Mouse (Mus musculus): ENCODE measurements around the gene Fam114a1. TPM values are rescaled to one million over a fixed set of nuclear protein-coding genes. Genes with fewer than 3 reads are reported as not detected.

Fam114a1 gene
- polyA plus RNA-seq, 1 experiment from 2014 or later, result 12.9 TPM

GRCm38 (mm10) chr5:64995408-64995807 is 25.5 kb downstream of the Fam114a1 start:
- Histone ChIP-seq H3K9ac (ENCODE audit: low read depth, low read length) (no peak overlapping the region), H3K4me3 (ENCODE audit: low read depth, low read length) (no peak overlapping the region), H3K27ac (ENCODE audit: low read length) (no peak overlapping the region), H3K27me3 (ENCODE audit: control insufficient read depth, insufficient read depth, low read depth, low read length) (no peaks in the 10 kb centered on the region), H3K4me1 (ENCODE audit: control insufficient read depth, low read depth, low read length) (no peaks in the 10 kb centered on the region), H3K36me3 (ENCODE audit: control insufficient read depth, insufficient read depth) (no peaks in the 10 kb centered on the region), H3K4me2 (ENCODE audit: low read depth, low read length) (no peak overlapping the region), H3K9me3 (replicated peaks; ENCODE audit: control insufficient read depth, low read length) (no peaks in the 10 kb centered on the region)
- 74% methylated on average over 2 of the region's 2 CpGs for WGBS (ENCODE audit: insufficient replicate concordance)
- ATAC-seq (ENCODE audit: low read depth), result no peak

DNA sequence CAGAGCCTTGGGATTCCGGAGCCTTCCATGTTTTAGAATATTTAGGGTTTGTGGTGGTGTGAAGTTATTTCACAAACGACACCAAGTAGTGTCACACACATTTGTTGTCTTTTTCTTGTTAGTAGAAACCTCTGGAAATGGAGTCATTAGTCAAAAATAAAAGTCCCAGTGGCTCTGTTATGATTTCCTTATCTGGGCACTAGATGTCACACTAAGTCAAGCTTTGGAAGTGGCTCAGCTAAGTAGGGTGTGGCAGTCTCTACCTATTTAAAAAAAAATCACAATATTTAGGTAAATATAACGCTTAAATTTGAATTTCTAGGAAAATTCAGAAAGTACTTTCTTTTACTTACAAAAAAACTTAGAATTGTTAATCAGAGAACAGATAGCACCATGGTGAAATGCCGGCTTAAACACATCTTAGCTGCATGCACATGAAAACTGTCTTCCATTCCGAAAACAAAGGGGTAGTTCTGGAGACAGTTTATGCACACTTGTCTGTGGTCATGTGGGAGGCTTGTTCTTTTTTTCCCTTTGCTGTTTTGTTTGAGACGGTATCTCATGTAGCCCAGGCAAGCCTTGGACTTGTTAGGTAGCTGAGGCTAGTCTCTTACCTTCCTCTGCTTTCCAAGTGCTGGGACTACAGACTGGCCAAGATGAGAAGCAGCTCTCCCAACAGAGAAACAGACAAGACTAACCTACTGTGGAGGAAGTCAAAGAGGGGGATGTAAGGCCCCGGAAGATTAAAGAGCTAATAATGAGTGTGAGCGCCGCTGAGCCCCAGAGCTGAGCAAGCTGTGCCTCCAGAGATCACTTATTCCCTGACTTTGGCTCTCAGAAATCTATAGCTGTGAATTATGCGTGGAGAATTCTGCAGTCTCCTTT is 33.3 kb downstream of the Fam114a1 start:
- no peaks in the 10 kb centered on the region for H3K9me3 ChIP-seq (replicated peaks; ENCODE audit: control insufficient read depth, low read length)
- no peaks in the 10 kb centered on the region for H3K4me1 ChIP-seq (ENCODE audit: control insufficient read depth, low read depth, low read length)
- no peak overlapping the region for H3K4me3 ChIP-seq (ENCODE audit: low read depth, low read length)
- H3K27me3 ChIP-seq (ENCODE audit: control insufficient read depth, insufficient read depth, low read depth, low read length), result no peaks in the 10 kb centered on the region
- 59% methylated on average over 10 of the region's 10 CpGs for WGBS (ENCODE audit: insufficient replicate concordance)
- H3K9ac ChIP-seq (ENCODE audit: low read depth, low read length), result no peak overlapping the region
- ATAC-seq (ENCODE audit: low read depth), result no peak
- no peak overlapping the region for H3K27ac ChIP-seq (ENCODE audit: low read length)
- no peaks in the 10 kb centered on the region for H3K36me3 ChIP-seq (ENCODE audit: control insufficient read depth, insufficient read depth)
- no peak overlapping the region for H3K4me2 ChIP-seq (ENCODE audit: low read depth, low read length)

- Histone ChIP-seq H3K36me3 (ENCODE audit: control insufficient read depth, insufficient read depth) (peaks cover 3% of the 10 kb centered on the region; the same call in 1 of the 2 replicates), H3K4me3 (ENCODE audit: low read depth, low read length) (no peak overlapping the region), H3K9me3 (replicated peaks; ENCODE audit: control insufficient read depth, low read length) (no peaks in the 10 kb centered on the region), H3K4me2 (ENCODE audit: low read depth, low read length) (no peak overlapping the region), H3K27ac (ENCODE audit: low read length) (no peak overlapping the region), H3K27me3 (ENCODE audit: control insufficient read depth, insufficient read depth, low read depth, low read length) (no peaks in the 10 kb centered on the region), H3K4me1 (ENCODE audit: control insufficient read depth, low read depth, low read length) (no peaks in the 10 kb centered on the region), H3K9ac (ENCODE audit: low read depth, low read length) (no peak overlapping the region)
- 54% methylated on average over 7 of the region's 7 CpGs for WGBS (ENCODE audit: insufficient replicate concordance)
- no peak for ATAC-seq (ENCODE audit: low read depth)
Observed at GRCm38 (mm10) chr5:65003946-65004535, 34.2 kb downstream of the Fam114a1 start.

- no peaks in the 10 kb centered on the region for H3K27me3 ChIP-seq (ENCODE audit: control insufficient read depth, insufficient read depth, low read depth, low read length)
- whole genome bisulfite sequencing (ENCODE audit: insufficient replicate concordance), result 70% methylated on average over 4 of the region's 4 CpGs
- ATAC-seq (ENCODE audit: low read depth), result no peak
- no peak overlapping the region for H3K4me3 ChIP-seq (ENCODE audit: low read depth, low read length)
- no peak overlapping the region for H3K4me2 ChIP-seq (ENCODE audit: low read depth, low read length)
- H3K9me3 ChIP-seq (replicated peaks; ENCODE audit: control insufficient read depth, low read length), result no peaks in the 10 kb centered on the region
- H3K27ac ChIP-seq (ENCODE audit: low read length), result no peak overlapping the region
- H3K9ac ChIP-seq (ENCODE audit: low read depth, low read length), result no peak overlapping the region
- peaks cover 13% of the 10 kb centered on the region; the same call in 1 of the 2 replicates for H3K36me3 ChIP-seq (ENCODE audit: control insufficient read depth, insufficient read depth)
- no peaks in the 10 kb centered on the region for H3K4me1 ChIP-seq (ENCODE audit: control insufficient read depth, low read depth, low read length)
Observed at GRCm38 (mm10) chr5:65005251-65005650, 35.4 kb downstream of the Fam114a1 start.

GRCm38 (mm10) chr5:65006011-65006491 is 36.2 kb downstream of the Fam114a1 start:
- H3K27ac ChIP-seq (ENCODE audit: low read length), result no peak overlapping the region
- H3K36me3 ChIP-seq (ENCODE audit: control insufficient read depth, insufficient read depth), result peaks cover 15% of the 10 kb centered on the region; the same call in 1 of the 2 replicates
- no peak overlapping the region for H3K4me3 ChIP-seq (ENCODE audit: low read depth, low read length)
- H3K4me2 ChIP-seq (ENCODE audit: low read depth, low read length), result no peak overlapping the region
- no peak overlapping the region for H3K9ac ChIP-seq (ENCODE audit: low read depth, low read length)
- H3K4me1 ChIP-seq (ENCODE audit: control insufficient read depth, low read depth, low read length), result no peaks in the 10 kb centered on the region
- ATAC-seq (ENCODE audit: low read depth), result no peak
- no peaks in the 10 kb centered on the region for H3K9me3 ChIP-seq (replicated peaks; ENCODE audit: control insufficient read depth, low read length)
- 46% methylated on average over 4 of the region's 4 CpGs for WGBS (ENCODE audit: insufficient replicate concordance)
- H3K27me3 ChIP-seq (ENCODE audit: control insufficient read depth, insufficient read depth, low read depth, low read length), result no peaks in the 10 kb centered on the region

GRCm38 (mm10) chr5:65011901-65012573 is 42.2 kb downstream of the Fam114a1 start:
- Histone ChIP-seq H3K9ac (ENCODE audit: low read depth, low read length) (no peak overlapping the region), H3K36me3 (ENCODE audit: control insufficient read depth, insufficient read depth) (peaks cover 15% of the 10 kb centered on the region; the same call in 1 of the 2 replicates), H3K4me3 (ENCODE audit: low read depth, low read length) (no peak overlapping the region), H3K27ac (ENCODE audit: low read length) (no peak overlapping the region), H3K27me3 (ENCODE audit: control insufficient read depth, insufficient read depth, low read depth, low read length) (no peaks in the 10 kb centered on the region), H3K4me1 (ENCODE audit: control insufficient read depth, low read depth, low read length) (no peaks in the 10 kb centered on the region), H3K4me2 (ENCODE audit: low read depth, low read length) (no peak overlapping the region), H3K9me3 (replicated peaks; ENCODE audit: control insufficient read depth, low read length) (no peaks in the 10 kb centered on the region)
- 61% methylated on average over 7 of the region's 7 CpGs for WGBS (ENCODE audit: insufficient replicate concordance)
- ATAC-seq (ENCODE audit: low read depth), result no peak

DNA sequence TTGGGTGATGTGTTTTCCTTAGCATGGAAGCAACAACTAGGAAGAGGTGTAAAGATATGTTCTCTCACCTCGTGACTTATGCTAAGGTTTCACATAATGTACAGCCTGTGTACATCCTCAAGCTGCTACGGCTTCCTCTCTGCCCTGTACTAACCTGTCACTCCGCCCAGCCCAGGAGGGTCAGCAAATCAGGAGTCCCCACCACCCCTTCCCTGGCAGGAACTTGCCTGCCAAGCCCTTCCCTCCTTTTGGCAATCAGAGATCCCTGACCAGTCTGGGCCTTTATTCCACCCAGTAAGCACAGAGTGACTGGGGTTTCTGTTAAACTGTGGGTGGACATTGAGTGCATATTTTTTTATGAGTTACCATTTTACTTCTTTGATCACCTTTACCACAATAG is 45.6 kb downstream of the Fam114a1 start:
- WGBS (ENCODE audit: insufficient replicate concordance), result 64% methylated on average over 3 of the region's 3 CpGs
- H3K9me3 ChIP-seq (replicated peaks; ENCODE audit: control insufficient read depth, low read length), result no peaks in the 10 kb centered on the region
- H3K4me2 ChIP-seq (ENCODE audit: low read depth, low read length), result no peak overlapping the region
- H3K4me1 ChIP-seq (ENCODE audit: control insufficient read depth, low read depth, low read length), result no peaks in the 10 kb centered on the region
- no peak for ATAC-seq (ENCODE audit: low read depth)
- H3K4me3 ChIP-seq (ENCODE audit: low read depth, low read length), result no peak overlapping the region
- H3K36me3 ChIP-seq (ENCODE audit: control insufficient read depth, insufficient read depth), result no peaks in the 10 kb centered on the region
- no peak overlapping the region for H3K27ac ChIP-seq (ENCODE audit: low read length)
- H3K9ac ChIP-seq (ENCODE audit: low read depth, low read length), result no peak overlapping the region
- H3K27me3 ChIP-seq (ENCODE audit: control insufficient read depth, insufficient read depth, low read depth, low read length), result no peaks in the 10 kb centered on the region

DNA sequence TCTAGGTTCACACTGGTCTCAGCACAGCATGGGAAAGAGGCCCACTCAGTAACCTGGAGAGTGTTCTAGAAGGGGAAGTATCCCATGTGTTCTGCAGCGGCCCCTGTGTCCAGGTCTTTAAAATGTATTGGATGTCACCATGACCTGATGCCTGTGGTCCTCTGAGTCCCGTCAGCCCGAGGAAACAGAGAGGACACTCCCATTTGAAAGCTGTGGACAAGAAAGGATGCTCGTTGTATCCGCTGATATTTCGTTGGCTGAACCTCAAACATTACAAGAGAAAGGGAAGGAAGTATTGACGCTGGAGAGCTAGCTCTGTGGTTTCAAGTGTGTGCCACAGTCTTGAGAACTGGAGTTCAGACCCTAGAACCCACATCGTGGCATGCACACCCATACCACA is 49.2 kb downstream of the Fam114a1 start:
- Histone ChIP-seq H3K27ac (ENCODE audit: low read length) (no peak overlapping the region), H3K4me3 (ENCODE audit: low read depth, low read length) (no peak overlapping the region), H3K36me3 (ENCODE audit: control insufficient read depth, insufficient read depth) (peaks cover 4% of the 10 kb centered on the region), H3K9ac (ENCODE audit: low read depth, low read length) (no peak overlapping the region), H3K27me3 (ENCODE audit: control insufficient read depth, insufficient read depth, low read depth, low read length) (no peaks in the 10 kb centered on the region), H3K9me3 (replicated peaks; ENCODE audit: control insufficient read depth, low read length) (no peaks in the 10 kb centered on the region), H3K4me1 (ENCODE audit: control insufficient read depth, low read depth, low read length) (no peaks in the 10 kb centered on the region), H3K4me2 (ENCODE audit: low read depth, low read length) (no peak overlapping the region)
- 12% methylated on average over 8 of the region's 8 CpGs for WGBS (ENCODE audit: insufficient replicate concordance)
- no peak for ATAC-seq (ENCODE audit: low read depth)
